Mouse (Mus musculus): ENCODE results near the gene Serpinb6b. TPM values are rescaled to one million over a fixed set of nuclear protein-coding genes. Genes with fewer than 3 reads are reported as not detected.

Serpinb6b gene
- total RNA-seq, 2 experiments from 2014 or later, result 23.9 to 33.8 TPM

GRCm38 (mm10) chr13:32970776-32971175 lies 5.8 kb downstream of the Serpinb6b start:
- intact Hi-C loops (cut with DNase I), result no loop called here
- no peak for DNase-seq

- DNase-seq, result no peak
- intact Hi-C loops (cut with DNase I), result no loop called here
Measured at GRCm38 (mm10) chr13:32974268-32974667, 9.3 kb downstream of the Serpinb6b start.

DNA sequence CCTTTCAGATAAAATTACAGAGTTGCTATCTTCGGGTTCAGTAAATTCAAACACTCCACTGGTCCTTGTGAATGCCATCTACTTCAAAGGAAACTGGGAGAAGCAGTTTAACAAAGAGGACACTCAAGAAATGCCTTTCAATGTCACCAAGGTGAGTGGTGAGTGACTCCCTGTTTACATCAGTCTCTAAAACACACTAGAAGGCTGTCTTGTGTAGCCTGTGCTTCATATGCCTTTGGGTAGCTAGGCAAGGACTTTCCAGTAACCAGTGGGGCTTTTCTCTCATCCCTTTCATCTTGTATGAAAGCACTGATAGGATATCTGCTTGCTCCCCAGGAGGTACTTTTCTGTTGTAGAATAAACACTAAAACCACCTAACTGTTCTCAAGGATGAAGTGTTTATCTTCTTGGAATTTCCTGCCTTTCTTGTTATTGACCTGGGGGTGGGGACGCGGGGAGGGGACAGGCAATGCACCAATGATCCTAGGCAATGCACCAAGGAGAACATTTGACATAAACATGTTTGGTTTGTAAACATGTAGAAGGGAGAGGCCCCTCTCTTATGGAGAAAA lies 10.0 kb downstream of the Serpinb6b start:
- no peak for DNase-seq
- intact Hi-C loops (cut with DNase I), result no loop called here

GRCm38 (mm10) chr13:32975710-32976109 lies 10.7 kb downstream of the Serpinb6b start:
- DNase-seq, result no peak
- intact Hi-C loops (cut with DNase I), result no loop called here

GRCm38 (mm10) chr13:32982556-32983042 lies 17.6 kb downstream of the Serpinb6b start:
- intact Hi-C loops (cut with DNase I), result no loop called here
- DNase-seq, result no peak

DNA sequence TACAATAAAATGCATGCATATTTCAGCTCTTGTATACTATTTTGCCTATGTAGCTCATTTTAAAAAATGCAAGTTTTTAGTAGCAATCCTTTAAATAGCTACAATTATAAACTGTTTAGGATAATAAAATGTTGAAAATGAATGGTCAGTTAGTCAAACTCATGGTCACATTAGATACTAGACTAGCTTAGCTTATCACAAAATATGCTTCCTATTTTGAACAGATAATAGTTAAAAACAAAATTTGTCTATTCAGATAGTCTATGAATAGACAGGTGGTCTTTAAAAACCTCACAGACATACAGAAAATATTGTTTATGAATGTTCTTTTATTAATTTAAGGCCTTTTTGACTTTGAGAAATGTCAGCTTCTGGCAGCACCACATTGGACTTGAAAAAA lies 21.2 kb downstream of the Serpinb6b start:
- no peak for DNase-seq
- intact Hi-C loops (cut with DNase I), result no loop called here

DNA sequence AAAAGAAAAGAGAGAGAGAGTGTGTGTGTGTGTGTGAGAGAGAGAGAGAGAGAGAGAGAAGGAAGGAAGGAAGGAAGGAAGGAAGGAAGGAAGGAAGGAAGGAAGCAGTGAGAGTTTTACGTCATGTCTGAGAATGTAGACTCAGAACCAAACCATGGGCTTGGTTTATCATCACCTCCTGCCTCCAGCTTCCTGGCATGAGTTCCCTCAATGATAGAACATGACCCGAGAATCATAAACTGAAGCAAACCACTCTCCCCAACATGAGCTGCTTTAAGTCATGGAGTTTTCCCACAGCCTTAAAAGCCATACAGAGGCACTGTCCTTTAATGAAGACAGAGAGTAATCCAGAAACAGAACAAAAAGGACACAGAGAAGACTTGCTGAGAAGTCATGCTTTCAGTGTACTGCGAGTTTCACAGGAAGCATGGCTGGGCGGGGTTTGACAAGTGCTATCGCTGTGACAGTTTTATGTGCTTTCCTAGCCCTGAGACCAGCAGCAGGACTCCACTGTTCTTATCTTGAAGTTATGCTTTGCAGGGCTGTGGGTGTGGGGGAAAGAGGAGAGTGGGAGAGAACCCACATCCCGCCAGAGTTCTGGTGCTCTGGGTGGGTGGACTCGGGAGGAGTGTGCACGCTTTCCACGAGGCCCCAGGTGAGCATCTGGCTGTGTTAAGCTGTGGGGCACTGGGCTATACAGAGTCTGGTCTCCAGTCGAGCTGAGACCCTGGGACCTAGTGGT lies 28.3 kb downstream of the Serpinb6b start:
- intact Hi-C loops (cut with DNase I), result no loop called here
- DNase-seq, result no peak

DNA sequence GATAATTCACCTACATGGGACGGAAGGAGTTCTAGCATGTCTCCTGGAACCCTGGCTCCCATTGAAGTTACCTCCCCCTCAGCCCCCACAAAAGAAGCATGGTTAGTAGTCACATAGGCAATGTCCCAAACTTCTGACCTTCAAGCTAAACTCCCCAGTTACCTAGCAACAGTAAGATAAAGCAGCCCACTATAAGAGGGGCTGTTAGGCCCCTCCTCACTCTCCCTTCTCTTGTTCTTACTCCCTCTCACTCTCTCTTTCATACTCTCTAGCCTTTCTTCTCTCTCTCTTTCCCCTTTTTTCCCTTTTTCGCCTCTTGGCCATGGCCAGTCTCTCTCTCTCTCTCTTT lies 28.9 kb downstream of the Serpinb6b start:
- intact Hi-C loops (cut with DNase I), result no loop called here

GRCm38 (mm10) chr13:32995051-32995450 lies 30.0 kb downstream of the Serpinb6b start:
- DNase-seq, result no peak
- intact Hi-C loops (cut with DNase I), result no loop called here

More for the DNA sequence above, 28.9 kb downstream of the Serpinb6b start:
- DNase-seq, result no peak

DNA sequence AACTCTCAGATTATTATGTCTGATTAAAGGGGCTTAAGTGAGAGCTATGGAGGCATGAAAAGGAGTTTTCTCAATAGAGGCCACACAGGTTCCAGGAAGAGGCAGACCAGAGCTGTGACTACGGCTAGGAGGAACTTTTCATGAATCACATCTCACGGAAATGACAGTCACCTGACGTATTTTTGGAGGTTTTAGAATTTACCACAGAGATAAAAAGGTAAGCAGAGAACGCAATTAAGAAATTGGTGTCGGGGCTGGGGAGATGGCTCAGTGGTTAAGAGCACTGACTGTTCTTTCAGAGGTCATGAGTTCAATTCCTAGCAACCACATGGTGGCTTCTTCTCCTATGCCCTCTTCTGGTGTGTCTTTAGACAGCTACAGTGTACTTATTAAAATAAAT lies 36.3 kb downstream of the Serpinb6b start:
- no peak for DNase-seq
- intact Hi-C loops (cut with DNase I), result no loop called here

GRCm38 (mm10) chr13:33002950-33003349 lies 37.9 kb downstream of the Serpinb6b start, which contains the start of gene Serpinb9:
Gene Serpinb9 (plus strand): TSS chr13:33003250.
- no peak for DNase-seq
- intact Hi-C loops (cut with DNase I), result no loop called here

- intact Hi-C loops (cut with DNase I), result loop anchor here (1.0 to 2.0 kb wide), 2 partner anchors 71 to 100 kb away; no protein-coding TSS in a partner anchor
- no peak for DNase-seq
Measured at GRCm38 (mm10) chr13:33003523-33004413, 38.8 kb downstream of the Serpinb6b start.

DNA sequence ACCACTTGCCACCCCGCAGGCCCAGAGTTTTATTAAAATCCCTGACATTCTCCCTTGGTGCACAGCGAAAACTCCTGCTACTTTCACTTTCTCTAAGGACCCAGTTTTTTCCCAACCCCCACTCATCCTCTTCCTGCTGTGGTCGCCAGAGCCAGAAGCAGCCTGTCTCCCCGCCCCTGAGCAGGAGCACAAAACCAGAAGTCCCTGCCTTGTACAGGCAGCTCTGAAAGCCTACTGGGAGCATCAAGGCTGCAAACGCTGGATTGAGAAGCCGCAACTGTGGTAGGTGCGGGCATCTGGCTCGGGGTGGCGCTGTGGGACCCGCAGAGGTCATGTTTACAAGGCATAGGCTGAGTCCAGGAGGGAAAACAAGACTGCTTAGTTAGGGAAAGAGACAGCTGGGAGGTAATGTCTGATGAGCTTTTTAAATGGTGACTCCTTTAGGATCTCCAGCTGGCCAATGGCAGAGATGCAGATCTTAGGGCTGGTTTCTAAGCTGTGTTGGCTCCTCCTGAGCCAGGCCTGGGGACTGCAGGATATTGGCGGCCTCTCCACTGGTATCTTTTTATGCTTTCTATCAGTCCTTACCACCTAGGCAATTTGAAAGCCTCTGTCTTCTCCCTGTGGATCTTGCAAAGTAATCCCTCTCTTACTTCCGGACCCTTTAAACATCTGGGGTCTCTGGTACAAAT lies 39.6 kb downstream of the Serpinb6b start:
- intact Hi-C loops (cut with DNase I), result loop anchor here (1.0 to 2.0 kb wide), 2 partner anchors 70 to 101 kb away; no protein-coding TSS in a partner anchor
- DNase-seq, result peak; percentile 93

- intact Hi-C loops (cut with DNase I), result loop anchor here (2.0 kb wide), 1 partner anchor 69 kb away; no protein-coding TSS in a partner anchor
- DNase-seq, result no peak
Measured at GRCm38 (mm10) chr13:33005501-33006075, 40.6 kb downstream of the Serpinb6b start.

DNA sequence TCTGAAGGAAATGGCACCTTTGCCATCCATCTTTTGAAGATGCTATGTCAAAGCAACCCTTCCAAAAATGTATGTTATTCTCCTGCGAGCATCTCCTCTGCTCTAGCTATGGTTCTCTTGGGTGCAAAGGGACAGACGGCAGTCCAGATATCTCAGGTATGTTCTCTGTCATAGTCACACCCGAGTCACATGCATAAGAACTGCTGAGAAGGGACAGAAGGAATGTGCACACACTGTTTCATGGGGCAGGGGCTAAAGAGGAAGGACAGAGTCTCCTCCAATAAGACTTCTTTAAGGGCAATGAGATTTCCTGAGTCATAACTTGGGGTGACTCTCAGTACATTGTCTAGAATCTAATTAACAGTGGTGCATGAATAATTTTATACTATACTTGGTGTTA lies 41.5 kb downstream of the Serpinb6b start:
- no peak for DNase-seq
- intact Hi-C loops (cut with DNase I), result no loop called here

GRCm38 (mm10) chr13:33012395-33012794 lies 47.4 kb downstream of the Serpinb6b start:
- intact Hi-C loops (cut with DNase I), result no loop called here
- peak; percentile 36 to 47 for DNase-seq

- DNase-seq, result no peak
- intact Hi-C loops (cut with DNase I), result no loop called here
Measured at GRCm38 (mm10) chr13:33013271-33013670, 48.3 kb downstream of the Serpinb6b start.

DNA sequence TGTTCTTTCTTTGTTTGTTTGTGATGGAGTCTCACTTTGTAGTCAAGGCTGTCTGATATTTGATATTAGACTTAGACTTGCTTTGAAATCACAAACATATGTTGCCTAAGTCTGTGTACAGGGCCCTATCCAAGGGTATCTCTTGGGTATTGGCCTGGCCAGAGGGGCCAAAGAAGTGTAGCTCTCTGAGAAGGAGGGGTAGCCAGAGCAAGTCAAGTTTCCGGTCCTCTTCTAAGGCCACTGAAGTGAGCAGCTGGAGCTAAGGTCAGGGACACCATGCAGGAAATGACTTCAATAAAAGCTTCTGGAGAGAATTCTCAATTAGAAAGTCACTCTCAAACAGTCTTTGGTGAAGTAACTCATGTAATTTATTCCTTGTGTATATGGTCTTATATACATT lies 57.4 kb downstream of the Serpinb6b start:
- DNase-seq, result no peak
- intact Hi-C loops (cut with DNase I), result no loop called here

DNA sequence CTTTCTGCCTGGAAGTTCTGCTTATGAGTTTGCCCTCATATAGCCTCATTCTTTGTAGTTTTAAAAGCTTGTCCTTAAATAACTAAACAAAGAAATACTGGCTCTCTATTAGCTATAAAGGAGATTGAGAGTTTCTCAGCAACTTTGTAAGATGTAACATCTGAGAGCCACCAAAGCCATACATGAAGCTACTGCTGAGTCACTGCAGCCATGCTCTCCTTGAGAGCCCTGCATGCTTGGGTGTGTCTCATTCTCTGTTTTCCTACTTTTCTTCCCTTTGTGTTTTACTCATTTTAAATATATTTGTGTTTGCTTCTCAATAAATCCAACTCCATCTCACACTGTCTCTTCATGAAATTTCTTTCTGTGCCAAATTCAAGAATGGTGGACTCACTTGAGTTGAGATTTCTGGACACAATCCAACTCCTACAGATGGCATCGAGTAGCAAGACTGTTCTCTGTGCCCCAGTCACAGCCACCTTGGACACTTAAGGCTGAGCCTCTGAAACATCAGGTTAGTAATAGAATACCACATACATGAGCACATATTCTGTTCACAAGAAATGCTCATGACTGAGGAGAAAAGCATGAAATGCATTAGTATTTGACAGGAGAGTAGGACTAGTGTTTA lies 61.5 kb downstream of the Serpinb6b start:
- intact Hi-C loops (cut with DNase I), result no loop called here

DNA sequence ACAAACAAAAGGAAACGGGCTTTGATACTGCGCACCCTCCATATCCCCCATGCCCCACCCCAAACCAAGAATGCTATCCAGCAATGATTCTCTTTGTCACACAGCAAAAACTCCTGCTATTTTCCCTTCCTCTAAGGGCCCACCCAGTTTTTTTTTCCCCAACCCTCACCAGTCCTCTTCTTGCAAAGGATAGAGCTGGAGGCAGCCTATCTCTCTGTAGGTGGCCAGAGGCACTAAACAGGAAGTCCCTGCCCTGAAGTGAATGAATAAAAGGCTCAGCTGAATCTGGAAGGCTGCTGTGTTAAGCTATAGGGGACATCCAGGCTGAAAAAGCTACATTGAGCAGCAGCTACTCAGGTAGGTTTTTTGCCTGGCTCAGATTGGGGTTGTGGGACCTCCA lies 62.2 kb downstream of the Serpinb6b start, which contains the start of gene Serpinb9b:
Gene Serpinb9b (plus strand): TSS at position 173 of the 400 bp plus-strand sequence.
- intact Hi-C loops (cut with DNase I), result no loop called here

More for the DNA sequence above, 61.5 kb downstream of the Serpinb6b start:
- DNase-seq, result no peak

More for the DNA sequence above, 62.2 kb downstream of the Serpinb6b start, which contains the start of gene Serpinb9b:
- no peak for DNase-seq

Data from heart, postnatal 10 days (tissue).